Mouse (Mus musculus) bone marrow macrophage, adult 2 months (primary cell): ENCODE results near the gene Apbb2. TPM values are rescaled to one million over a fixed set of nuclear protein-coding genes. Genes with fewer than 3 reads are reported as not detected.

ENCODE experiments used
- H3K27ac ChIP-seq: 2 replicates; pipeline ENCODE4 v1.5.1; 2012; ENCODE audit warnings: low read depth, low read length; ENCODE audit not compliant: insufficient read depth
- H3K4me1 ChIP-seq: 2 replicates; pipeline ENCODE4 v1.6.1; 2012; ENCODE audit warnings: low read length; ENCODE audit not compliant: control insufficient read depth, insufficient read depth
- H3K4me3 ChIP-seq: 2 replicates; pipeline ENCODE4 v1.5.1; 2012; ENCODE audit warnings: mild to moderate bottlenecking, low read length, moderate library complexity; ENCODE audit not compliant: insufficient read depth
- CTCF ChIP-seq: IDR thresholded peaks from 2 replicates; pipeline ENCODE4 v1.5.1; 2012; ENCODE audit warnings: low read depth, mild to moderate bottlenecking, low read length, moderate library complexity
- POLR2A ChIP-seq: IDR thresholded peaks from 2 replicates; pipeline ENCODE4 v1.6.1; 2012; ENCODE audit warnings: mild to moderate bottlenecking, low read depth, low read length, borderline replicate concordance
- polyA plus RNA-seq: library from polyadenylated mRNA; stranded (reverse); fragments of >200 nt; gene quantifications from 2 replicates; pipeline ENCODE4 v1.2.4, GENCODE M21; 2012; ENCODE audit not compliant: missing spikeins, insufficient read depth, insufficient read length

The Apbb2 gene
- polyA plus RNA-seq, 1 experiment = 22.5 TPM

- Histone ChIP-seq H3K4me1 (peaks cover 5% of the 10 kb centered on the region; the same call in 1 of the 2 replicates), H3K4me3 (no peak overlapping the region), H3K27ac (no peak overlapping the region)
- TF ChIP-seq POLR2A (no peak), CTCF (no peak)
Measured at GRCm38 (mm10) chr5:66344182-66344581, 274.4 kb downstream of the Apbb2 start.

- TF ChIP-seq POLR2A (no peak), CTCF (no peak)
- Histone ChIP-seq H3K4me1 (peaks cover 13% of the 10 kb centered on the region), H3K27ac (no peak overlapping the region), H3K4me3 (no peak overlapping the region)
Measured at GRCm38 (mm10) chr5:66342285-66342684, 276.3 kb downstream of the Apbb2 start.

- no peak overlapping the region for H3K4me3 ChIP-seq
- H3K27ac ChIP-seq = no peak overlapping the region
- no peak for TF ChIP-seq POLR2A
- TF ChIP-seq CTCF = no peak
- H3K4me1 ChIP-seq = peaks cover 13% of the 10 kb centered on the region
Measured at GRCm38 (mm10) chr5:66341848-66342247, 276.7 kb downstream of the Apbb2 start.

DNA sequence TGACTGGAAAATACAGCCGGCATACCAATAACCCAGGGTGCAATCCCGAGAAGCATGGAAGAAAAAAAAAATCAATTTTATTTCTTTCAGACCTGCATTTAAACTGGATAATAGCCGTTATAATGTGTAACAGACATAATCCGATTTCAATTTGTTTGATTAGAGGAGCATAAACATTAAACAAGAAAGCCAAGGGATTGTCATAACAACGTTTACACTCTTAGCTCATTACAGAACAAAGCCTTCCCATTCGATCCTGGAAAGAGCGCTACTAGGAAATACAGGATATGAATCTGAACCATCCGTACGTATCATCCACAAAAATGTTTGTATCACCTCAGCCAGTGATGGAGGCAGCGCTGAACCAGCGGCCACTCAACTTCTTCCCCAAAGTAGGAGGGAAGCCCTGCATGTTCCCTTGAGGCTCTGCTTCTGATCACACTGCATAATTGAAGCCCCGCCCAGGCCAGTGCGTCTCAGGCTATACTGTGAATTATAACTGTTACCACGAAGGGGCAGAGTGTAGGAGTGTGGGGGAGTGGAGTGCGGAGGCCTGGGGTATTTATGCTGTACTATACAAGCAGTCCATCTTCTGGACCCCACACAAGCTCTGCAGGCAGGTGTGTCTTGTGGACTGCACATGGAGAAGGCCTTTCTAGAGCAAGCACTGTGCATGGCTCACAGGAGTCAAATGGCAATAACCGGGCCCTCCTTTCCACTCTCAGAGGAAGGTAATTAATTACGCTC, 278.1 kb downstream of the Apbb2 start:
- Histone ChIP-seq H3K27ac (no peak overlapping the region), H3K4me3 (no peak overlapping the region)
- TF ChIP-seq CTCF (no peak), POLR2A (no peak)

GRCm38 (mm10) chr5:66338583-66338982, 280.0 kb downstream of the Apbb2 start:
- H3K27ac ChIP-seq = no peak overlapping the region
- TF ChIP-seq POLR2A (no peak), CTCF (no peak)
- H3K4me3 ChIP-seq = no peak overlapping the region
- H3K4me1 ChIP-seq = peaks cover 8% of the 10 kb centered on the region

More for the DNA sequence above, 278.1 kb downstream of the Apbb2 start:
- peaks cover 13% of the 10 kb centered on the region for H3K4me1 ChIP-seq

DNA sequence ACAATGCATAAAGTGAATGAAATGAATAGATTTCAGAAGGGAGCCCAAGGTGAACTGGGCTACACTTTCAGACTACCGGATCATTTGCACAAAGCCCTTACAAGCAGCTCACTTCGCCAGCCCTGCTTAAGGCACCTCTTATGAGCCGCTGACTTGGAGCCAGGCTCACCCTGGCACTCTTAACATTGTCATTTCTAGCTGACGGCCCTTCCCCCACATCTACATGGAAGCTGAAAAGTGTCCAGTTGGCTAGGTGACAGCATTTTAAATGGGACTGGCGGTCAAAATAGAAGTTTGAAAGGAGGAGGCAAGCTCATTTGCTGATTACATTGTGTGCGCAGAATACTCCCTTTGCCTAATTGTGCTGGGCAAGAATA, 280.6 kb downstream of the Apbb2 start:
- Histone ChIP-seq H3K27ac (no peak overlapping the region), H3K4me1 (peaks cover 8% of the 10 kb centered on the region), H3K4me3 (peak overlapping the region; percentile 40)
- TF ChIP-seq POLR2A (no peak), CTCF (no peak)

DNA sequence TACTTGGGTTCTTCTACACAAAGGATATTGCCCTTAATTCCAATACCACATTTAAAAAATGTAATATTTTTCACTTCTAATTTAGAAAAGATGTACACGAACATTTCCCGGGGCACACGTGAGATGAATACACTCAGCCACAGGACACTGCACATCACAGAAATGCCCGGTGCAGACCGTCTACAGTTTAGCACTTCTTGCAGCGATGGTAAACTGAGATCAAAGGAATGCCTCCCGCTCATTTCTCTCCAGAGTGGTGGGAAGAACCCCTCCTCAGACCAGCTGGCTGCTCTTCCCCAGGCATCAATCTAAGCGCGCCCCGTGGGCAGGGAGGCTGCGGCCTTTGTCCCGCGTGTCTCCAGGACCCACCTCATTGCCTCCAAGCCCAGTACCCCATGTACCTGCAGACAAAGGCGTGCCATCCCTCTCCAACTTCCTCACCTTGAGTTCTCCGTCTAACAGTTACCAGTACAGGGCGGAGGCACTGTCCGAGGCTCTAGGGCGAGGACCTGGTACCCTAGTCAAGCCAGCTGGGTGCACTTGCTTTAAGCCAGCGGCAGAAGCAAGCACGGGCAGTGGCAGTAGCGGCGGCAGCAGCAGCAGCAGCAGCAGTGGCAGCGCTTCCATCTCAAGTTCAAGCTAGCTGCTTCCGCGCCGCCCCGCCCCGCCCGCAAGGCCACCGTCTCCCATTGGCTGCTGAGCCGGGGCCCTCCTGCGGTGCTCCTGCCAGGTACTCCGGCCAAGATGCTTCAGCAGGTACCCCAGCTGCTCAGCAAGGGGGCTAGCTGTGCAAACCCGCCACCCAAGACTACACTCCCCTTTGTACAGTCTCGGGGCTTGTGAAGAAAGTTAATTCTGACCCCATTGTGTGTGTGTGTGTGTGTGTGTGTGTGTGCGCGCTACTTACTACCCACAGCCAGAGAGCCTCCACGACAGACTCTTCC, 281.3 kb downstream of the Apbb2 start:
- TF ChIP-seq POLR2A = no peak
- TF ChIP-seq CTCF = no peak
- H3K27ac ChIP-seq = no peak overlapping the region
- peak overlapping the region; percentile 40 for H3K4me3 ChIP-seq
- peaks cover 8% of the 10 kb centered on the region for H3K4me1 ChIP-seq

GRCm38 (mm10) chr5:66330806-66331205, 287.8 kb downstream of the Apbb2 start:
- Histone ChIP-seq H3K4me1 (peaks cover 5% of the 10 kb centered on the region), H3K4me3 (no peak overlapping the region), H3K27ac (no peak overlapping the region)
- TF ChIP-seq POLR2A (no peak), CTCF (no peak)

DNA sequence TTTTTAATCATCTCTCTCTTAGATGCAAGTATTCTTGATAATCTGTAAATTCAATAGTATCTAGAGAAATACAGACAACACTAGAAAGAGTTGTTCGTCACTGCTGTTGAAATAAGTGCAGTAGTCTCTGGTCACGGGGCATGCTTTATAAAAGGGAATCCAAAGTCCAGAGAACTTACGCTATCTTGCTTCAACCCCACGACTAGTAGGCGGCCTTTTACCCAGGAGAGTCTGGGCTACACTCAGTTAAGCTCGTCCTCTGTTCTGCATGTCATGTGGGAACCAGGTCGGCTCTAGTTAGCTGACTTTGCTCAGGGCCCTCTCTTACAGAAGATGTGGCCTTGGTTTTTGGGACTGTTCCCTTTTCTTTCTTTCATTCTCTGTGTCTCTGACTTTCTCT, 289.8 kb downstream of the Apbb2 start:
- peaks cover 19% of the 10 kb centered on the region for H3K4me1 ChIP-seq
- H3K4me3 ChIP-seq = no peak overlapping the region
- no peak overlapping the region for H3K27ac ChIP-seq
- no peak for TF ChIP-seq POLR2A
- TF ChIP-seq CTCF = no peak
